Mouse (Mus musculus) forebrain, embryonic 11.5 days (tissue): ENCODE data around the gene Bspry. TPM values are rescaled to one million over a fixed set of nuclear protein-coding genes. Genes with fewer than 3 reads are reported as not detected.
A peak's percentile ranks its signal among the peaks of the same experiment; 100 is the strongest.
"Not testable (repeated sequence)": the region's sequence is repeated elsewhere in the genome, so short reads cannot be mapped to it uniquely, and the experiment has no call there.

Experiments used
- ATAC-seq: fragments of 200-750 bp; cut with Nextera tagmentation; replicated peaks from 2 replicates; pipeline ENCODE4 v1.8.0; 2017; ENCODE audit warnings: moderate TSS enrichment; ENCODE audit not compliant: low FRiP score
- DNase-seq: peaks from one replicate; pipeline ENCODE4 v3.0.0-alpha.2; 2017; ENCODE audit warnings: low spot score
- H3K27ac ChIP-seq: fragments of 300-500 bp; sonication (generic); 2 replicates; pipeline ENCODE4 v1.5.1; 2014; ENCODE audit warnings: low read depth, low read length
- H3K27me3 ChIP-seq: fragments of 300-500 bp; sonication (generic); 2 replicates; pipeline ENCODE4 v1.6.1; 2014; ENCODE audit warnings: mild to moderate bottlenecking, low read length, mixed read lengths; ENCODE audit not compliant: control insufficient read depth, insufficient read depth
- H3K36me3 ChIP-seq: fragments of 300-500 bp; sonication (generic); 2 replicates; pipeline ENCODE4 v1.6.1; 2014; ENCODE audit warnings: mild to moderate bottlenecking, low read length, moderate library complexity, mixed read lengths; ENCODE audit not compliant: control insufficient read depth, insufficient read depth
- H3K4me1 ChIP-seq: fragments of 300-500 bp; sonication (generic); replicated peaks from 2 replicates; pipeline ENCODE4 v1.6.1; 2014; ENCODE audit warnings: low read length, mixed read lengths; ENCODE audit not compliant: control insufficient read depth, insufficient read depth
- H3K4me2 ChIP-seq: fragments of 300-500 bp; sonication (generic); 2 replicates; pipeline ENCODE4 v1.6.1; 2014; ENCODE audit warnings: low read depth, mild to moderate bottlenecking, low read length, moderate library complexity, mixed read lengths; ENCODE audit not compliant: severe bottlenecking
- H3K4me3 ChIP-seq: fragments of 300-500 bp; sonication (generic); 2 replicates; pipeline ENCODE4 v1.5.1; 2014; ENCODE audit warnings: low read depth, low read length
- H3K9ac ChIP-seq: fragments of 300-500 bp; sonication (generic); 2 replicates; pipeline ENCODE4 v1.6.1; 2014; ENCODE audit warnings: low read length
- H3K9me3 ChIP-seq: fragments of 300-500 bp; sonication (generic); 2 replicates; pipeline ENCODE4 v1.6.1; 2016; ENCODE audit warnings: low read length, mixed read lengths; ENCODE audit not compliant: control insufficient read depth
- WGBS: fragments of 180-500 bp; shearing (Covaris S2); extraction: QIAGEN DNeasy Blood & Tissue Kit; methylation state at CpG from one replicate; pipeline ENCODE4 v1.1.7; 2014; 5-methylcytosine and 5-hydroxymethylcytosine counted together
- polyA plus RNA-seq: library from polyadenylated mRNA; unstranded; fragments of >200 nt; fragmentation: Nextera tagmentation; extraction: Ambion mirVana; gene quantifications from 2 replicates; pipeline ENCODE4 v1.2.1, GENCODE M21; 2014

Bspry gene
- polyA plus RNA-seq, 1 experiment from 2014 or later = 0.98 TPM

DNA sequence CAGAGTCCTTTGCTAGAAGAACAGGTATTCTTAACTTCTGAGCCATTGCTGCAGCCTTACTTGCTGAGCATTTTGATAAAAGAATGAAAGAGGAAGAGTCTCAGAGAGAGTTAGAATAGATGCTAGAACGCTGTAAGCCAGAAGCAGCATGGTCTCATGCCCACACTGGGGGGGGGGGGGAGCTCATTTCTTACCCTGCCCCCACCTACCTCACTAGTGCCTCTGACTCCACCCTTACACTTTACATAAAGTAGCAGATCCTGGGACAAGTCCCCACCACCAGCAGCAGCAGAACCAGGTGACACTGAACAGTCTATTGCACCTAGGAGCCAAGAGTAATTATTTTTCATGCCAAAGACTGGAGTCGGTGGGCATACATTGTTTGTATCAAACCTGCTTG lies 4.7 kb upstream of the Bspry start:
- peaks cover 10% of the 10 kb centered on the region for H3K27me3 ChIP-seq
- no peak overlapping the region for H3K27ac ChIP-seq
- no peaks in the 10 kb centered on the region; the same call in 1 of the 2 replicates for H3K4me1 ChIP-seq
- no peaks in the 10 kb centered on the region for H3K36me3 ChIP-seq
- no peak overlapping the region for H3K9ac ChIP-seq
- no peak overlapping the region for H3K4me2 ChIP-seq
- 78% methylated on average over 2 of the region's 2 CpGs for WGBS
- DNase-seq (no peak), ATAC-seq (no peak)
- no peak overlapping the region for H3K4me3 ChIP-seq
- H3K9me3 ChIP-seq = no peaks in the 10 kb centered on the region

GRCm38 (mm10) chr4:62475793-62476192 lies 4.1 kb upstream of the Bspry start:
- no peak overlapping the region for H3K9ac ChIP-seq
- no peaks in the 10 kb centered on the region; the same call in 1 of the 2 replicates for H3K4me1 ChIP-seq
- WGBS = 91% methylated on average over 6 of the region's 6 CpGs
- H3K9me3 ChIP-seq = no peaks in the 10 kb centered on the region
- H3K4me3 ChIP-seq = no peak overlapping the region
- H3K27ac ChIP-seq = no peak overlapping the region
- DNase-seq (no peak), ATAC-seq (no peak)
- no peak overlapping the region for H3K4me2 ChIP-seq
- peaks cover 16% of the 10 kb centered on the region for H3K27me3 ChIP-seq
- no peaks in the 10 kb centered on the region for H3K36me3 ChIP-seq

GRCm38 (mm10) chr4:62477542-62478244 lies 2.2 kb upstream of the Bspry start:
- WGBS = 89% methylated on average over 6 of the region's 6 CpGs

DNA sequence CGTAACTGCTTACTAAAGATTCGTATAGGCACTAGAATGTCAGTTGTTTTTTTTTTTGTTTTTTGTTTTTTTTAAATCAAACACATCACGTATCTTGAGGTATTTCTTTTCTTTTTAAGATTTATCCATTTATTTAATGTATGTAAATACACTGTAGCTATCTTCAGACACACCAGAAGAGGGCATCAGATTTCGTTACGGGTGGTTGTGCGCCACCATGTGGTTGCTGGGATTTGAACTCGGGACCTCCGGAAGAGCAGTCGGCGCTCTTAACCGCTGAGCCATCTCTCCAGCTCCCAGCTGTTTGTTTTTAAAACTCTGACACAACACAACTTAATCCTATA lies 288 bp upstream of the Bspry start:
- not testable (repeated sequence) for H3K36me3 ChIP-seq, DNase-seq, H3K9me3 ChIP-seq, H3K27ac ChIP-seq, H3K4me1 ChIP-seq, ATAC-seq, H3K9ac ChIP-seq
- Histone ChIP-seq H3K4me2 (peak overlapping the region; percentile 75), H3K4me3 (peak overlapping the region; percentile 37), H3K27me3 (peaks cover 20% of the 10 kb centered on the region)
- whole genome bisulfite sequencing = 15% methylated on average over 11 of the region's 11 CpGs

More at GRCm38 (mm10) chr4:62477542-62478244, 2.2 kb upstream of the Bspry start:
- Histone ChIP-seq H3K4me3 (no peak overlapping the region), H3K4me1 (no peaks in the 10 kb centered on the region; the same call in 1 of the 2 replicates), H3K9me3 (no peaks in the 10 kb centered on the region), H3K4me2 (no peak overlapping the region), H3K27me3 (peaks cover 20% of the 10 kb centered on the region), H3K27ac (no peak overlapping the region), H3K9ac (no peak overlapping the region), H3K36me3 (no peaks in the 10 kb centered on the region)
- ATAC-seq (no peak), DNase-seq (no peak)

DNA sequence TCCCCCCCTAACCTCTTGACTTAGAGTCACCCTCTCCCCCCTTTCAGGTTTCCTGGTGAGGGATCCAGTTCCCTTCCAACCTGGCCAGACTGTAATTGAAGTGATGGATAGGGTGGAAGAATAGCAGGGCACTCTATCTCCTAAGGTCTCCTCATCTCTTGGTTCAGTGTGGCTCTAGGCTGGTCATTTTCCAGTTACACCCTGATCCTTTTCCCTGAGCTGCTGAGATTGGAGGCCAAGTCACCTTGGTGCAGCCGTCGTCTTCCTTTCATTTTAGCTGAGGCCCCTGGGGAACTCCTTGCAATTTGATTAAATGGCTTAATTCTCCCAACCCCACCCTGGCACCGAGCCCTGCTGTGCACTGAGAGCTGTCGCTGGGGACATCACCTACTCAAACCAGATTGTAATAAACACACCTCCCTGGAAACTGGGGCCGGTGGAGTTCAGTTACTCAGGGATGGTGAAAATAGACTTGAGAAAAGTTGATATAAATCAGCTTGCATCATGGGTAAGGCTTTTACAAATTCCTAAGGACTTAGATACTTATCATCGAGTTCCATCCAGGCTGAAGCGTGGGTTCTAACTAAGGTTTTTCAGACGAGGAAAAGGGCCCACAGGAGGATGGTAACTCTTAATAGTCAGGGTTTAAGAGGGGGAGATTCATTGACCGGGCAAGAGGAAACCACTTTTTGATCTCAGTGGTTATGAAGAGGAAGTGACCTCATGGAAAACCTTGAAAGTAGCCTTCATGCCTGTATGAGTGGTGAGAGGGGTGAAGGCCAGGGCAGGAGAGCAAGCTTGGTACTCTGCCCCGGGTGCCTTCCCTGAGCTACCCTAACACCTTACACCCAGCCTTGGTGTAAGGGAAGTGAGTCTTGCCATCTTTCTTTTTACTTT lies 1.1 kb downstream of the Bspry start:
- H3K36me3 ChIP-seq = no peaks in the 10 kb centered on the region
- H3K4me1 ChIP-seq = no peaks in the 10 kb centered on the region; the same call in 1 of the 2 replicates
- no peak overlapping the region for H3K9ac ChIP-seq
- H3K4me3 ChIP-seq = no peak overlapping the region
- 53% methylated on average over 10 of the region's 10 CpGs for WGBS
- DNase-seq (no peak), ATAC-seq (0 out of 2 replicates have a peak, but pooled peaks have one; percentile 21)
- H3K27me3 ChIP-seq = peaks cover 20% of the 10 kb centered on the region
- H3K27ac ChIP-seq = no peak overlapping the region
- no peak overlapping the region for H3K4me2 ChIP-seq
- no peaks in the 10 kb centered on the region for H3K9me3 ChIP-seq

DNA sequence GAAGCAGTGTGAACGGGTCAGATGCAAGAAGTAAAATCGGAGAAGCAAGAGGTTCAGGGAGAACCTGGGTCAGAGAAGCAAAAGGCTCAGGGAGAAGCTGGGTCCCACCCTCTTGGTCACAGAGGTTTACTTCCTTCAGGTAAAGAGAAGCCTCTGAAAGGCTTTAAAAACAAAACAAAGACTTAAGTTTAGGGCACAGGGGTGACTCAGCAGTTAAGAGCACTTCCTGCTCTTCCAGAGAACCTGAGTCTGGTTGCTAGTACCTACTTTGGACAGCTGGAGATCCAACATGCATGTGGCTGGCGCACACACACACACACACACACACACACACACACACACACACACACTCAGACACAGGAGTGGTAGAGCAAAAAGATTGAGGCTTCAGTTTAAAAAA lies 5.1 kb downstream of the Bspry start:
- DNase-seq (no peak), ATAC-seq (no peak)
- no peaks in the 10 kb centered on the region for H3K36me3 ChIP-seq
- no peaks in the 10 kb centered on the region; the same call in 1 of the 2 replicates for H3K4me1 ChIP-seq
- H3K9ac ChIP-seq = no peak overlapping the region
- WGBS = 90% methylated on average over 3 of the region's 3 CpGs
- H3K4me2 ChIP-seq = no peak overlapping the region
- no peak overlapping the region for H3K27ac ChIP-seq
- no peak overlapping the region for H3K4me3 ChIP-seq
- H3K9me3 ChIP-seq = no peaks in the 10 kb centered on the region
- H3K27me3 ChIP-seq = peaks cover 12% of the 10 kb centered on the region

- no peak for ATAC-seq
- no peaks in the 10 kb centered on the region for H3K9me3 ChIP-seq
- no peak overlapping the region for H3K4me2 ChIP-seq
- no peak overlapping the region for H3K4me3 ChIP-seq
- no peak for DNase-seq
- peaks cover 5% of the 10 kb centered on the region for H3K27me3 ChIP-seq
- H3K4me1 ChIP-seq = no peaks in the 10 kb centered on the region
- H3K9ac ChIP-seq = no peak overlapping the region
- WGBS = 90% methylated on average over 8 of the region's 8 CpGs
- no peak overlapping the region for H3K27ac ChIP-seq
- no peaks in the 10 kb centered on the region for H3K36me3 ChIP-seq
Measured at GRCm38 (mm10) chr4:62485450-62486161, 5.8 kb downstream of the Bspry start.

DNA sequence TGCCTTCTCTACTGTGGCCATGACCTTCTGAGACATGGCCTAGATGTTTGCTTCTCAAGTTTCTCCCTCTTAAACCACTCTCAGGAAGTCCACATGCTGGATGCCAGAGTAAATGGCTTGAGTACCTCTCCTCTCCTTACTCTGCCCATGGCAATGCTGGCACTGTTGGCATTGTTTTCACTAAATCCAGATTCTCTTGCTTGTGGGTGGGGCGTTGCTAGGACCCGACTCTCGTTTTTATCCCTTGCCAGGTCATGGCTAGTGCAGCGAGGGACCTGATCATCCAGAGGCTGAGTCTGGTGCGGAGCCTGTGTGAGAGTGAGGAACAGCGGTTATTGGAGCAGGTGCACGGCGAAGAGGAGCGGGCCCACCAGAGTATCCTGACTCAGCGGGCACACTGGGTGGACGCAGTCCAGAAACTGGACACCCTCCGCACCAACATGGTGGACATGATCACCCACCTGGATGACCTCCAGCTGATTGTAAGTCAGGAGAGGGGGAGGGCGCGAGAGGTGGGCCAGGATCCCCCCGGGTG lies 6.4 kb downstream of the Bspry start:
- DNase-seq (no peak), ATAC-seq (no peak)
- 94% methylated on average over 15 of the region's 15 CpGs for WGBS
- Histone ChIP-seq H3K27ac (no peak overlapping the region), H3K4me1 (no peaks in the 10 kb centered on the region), H3K4me2 (no peak overlapping the region), H3K36me3 (no peaks in the 10 kb centered on the region), H3K9ac (no peak overlapping the region), H3K4me3 (no peak overlapping the region), H3K27me3 (peaks cover under 1% of the 10 kb centered on the region; the same call in 1 of the 2 replicates), H3K9me3 (no peaks in the 10 kb centered on the region)
